Mouse (Mus musculus) limb, embryonic 11.5 days (tissue): ENCODE results near the gene Opcml. TPM values are rescaled to one million over a fixed set of nuclear protein-coding genes. Genes with fewer than 3 reads are reported as not detected.
A peak's percentile ranks its signal among the peaks of the same experiment; 100 is the strongest.

ENCODE experiments used
- ATAC-seq: fragments of 200-750 bp; cut with Nextera tagmentation; 2 replicates; pipeline ENCODE4 v1.8.0; 2017; ENCODE audit warnings: low read depth; ENCODE audit not compliant: insufficient number of reproducible peaks, low FRiP score, low TSS enrichment
- DNase-seq: peaks from one replicate; pipeline ENCODE4 v3.0.0-alpha.2; 2015; ENCODE audit warnings: low spot score
- H3K27ac ChIP-seq: fragments of 300-500 bp; sonication (generic); replicated peaks from 2 replicates; pipeline ENCODE4 v1.5.1; 2014; ENCODE audit warnings: low read depth, mild to moderate bottlenecking, low read length
- H3K27me3 ChIP-seq: fragments of 300-500 bp; sonication (generic); 2 replicates; pipeline ENCODE4 v1.6.1; 2014; ENCODE audit warnings: mild to moderate bottlenecking, low read length, mixed read lengths; ENCODE audit not compliant: control insufficient read depth, insufficient read depth
- H3K36me3 ChIP-seq: fragments of 300-500 bp; sonication (generic); 2 replicates; pipeline ENCODE4 v1.6.1; 2014; ENCODE audit warnings: mild to moderate bottlenecking, low read length, moderate library complexity, mixed read lengths; ENCODE audit not compliant: control insufficient read depth, insufficient read depth
- H3K4me1 ChIP-seq: fragments of 300-500 bp; sonication (generic); 2 replicates; pipeline ENCODE4 v1.6.1; 2014; ENCODE audit warnings: low read length, mixed read lengths; ENCODE audit not compliant: control insufficient read depth, insufficient read depth
- H3K4me2 ChIP-seq: fragments of 300-500 bp; sonication (generic); 2 replicates; pipeline ENCODE4 v1.6.1; 2014; ENCODE audit warnings: low read depth, mild to moderate bottlenecking, moderate library complexity; ENCODE audit not compliant: severe bottlenecking
- H3K4me3 ChIP-seq: fragments of 300-500 bp; sonication (generic); 2 replicates; pipeline ENCODE4 v1.5.1; 2014; ENCODE audit warnings: low read depth, low read length
- H3K9ac ChIP-seq: fragments of 300-500 bp; sonication (generic); 2 replicates; pipeline ENCODE4 v1.6.1; 2014; ENCODE audit warnings: mild to moderate bottlenecking, low read length
- H3K9me3 ChIP-seq: fragments of 300-500 bp; sonication (generic); 2 replicates; pipeline ENCODE4 v1.6.1; 2016; ENCODE audit warnings: low read length; ENCODE audit not compliant: control insufficient read depth
- WGBS: fragments of 180-500 bp; shearing (Covaris S2); extraction: QIAGEN DNeasy Blood & Tissue Kit; methylation state at CpG from one replicate; pipeline ENCODE4 v1.1.7; 2014; 5-methylcytosine and 5-hydroxymethylcytosine counted together
- polyA plus RNA-seq: library from polyadenylated mRNA; unstranded; fragments of >200 nt; fragmentation: Nextera tagmentation; extraction: Ambion mirVana; gene quantifications from 2 replicates; pipeline ENCODE4 v1.2.1, GENCODE M21; 2014

Opcml gene
- polyA plus RNA-seq, 1 experiment from 2014 or later, result 0.20 TPM

DNA sequence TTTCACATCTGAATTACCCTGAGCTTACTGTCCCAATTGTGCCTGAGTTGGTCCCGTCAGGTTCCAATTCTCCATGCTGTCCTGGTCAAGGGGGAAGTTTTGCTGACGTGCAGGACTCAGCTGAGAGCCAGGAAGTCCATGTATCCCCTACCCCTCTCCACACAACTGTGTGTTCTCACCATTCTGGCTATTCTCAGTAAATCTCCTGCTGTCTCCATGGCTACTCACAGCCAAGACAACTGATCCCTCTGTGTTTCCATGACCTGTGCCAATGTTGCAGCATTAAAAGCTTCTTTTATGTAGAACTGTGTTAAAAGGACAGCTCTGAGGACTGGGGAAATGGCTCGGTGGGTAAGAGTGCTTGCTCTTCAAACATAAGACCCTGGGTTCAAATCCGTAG lies 373.4 kb downstream of the Opcml start:
- Histone ChIP-seq H3K27ac (no peak overlapping the region), H3K4me2 (no peak overlapping the region), H3K4me3 (no peak overlapping the region), H3K9ac (no peak overlapping the region), H3K4me1 (no peaks in the 10 kb centered on the region), H3K27me3 (no peaks in the 10 kb centered on the region), H3K36me3 (no peaks in the 10 kb centered on the region), H3K9me3 (no peaks in the 10 kb centered on the region)
- no peak for DNase-seq
- 77% methylated on average over 4 of the region's 4 CpGs for WGBS
- ATAC-seq, result no peak

DNA sequence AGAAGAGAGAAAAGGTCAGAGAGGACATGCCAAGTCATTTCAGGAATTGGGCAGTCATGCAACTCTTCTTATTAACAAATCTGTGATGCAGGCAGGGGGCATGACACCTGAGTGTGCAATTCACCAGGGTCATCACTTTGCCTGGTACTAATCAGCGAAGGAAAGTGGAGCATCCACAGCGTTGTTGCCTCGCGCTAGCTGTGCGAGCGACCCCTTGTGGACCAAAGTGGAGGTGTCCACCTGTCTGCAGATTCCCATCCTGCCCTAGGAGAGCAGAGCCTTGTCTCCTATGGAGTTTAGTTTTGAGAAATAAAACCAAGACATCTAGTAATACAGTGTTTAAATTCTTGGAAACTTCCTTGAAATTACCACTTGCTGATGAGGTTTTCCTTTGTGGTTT lies 381.3 kb downstream of the Opcml start:
- DNase-seq (peak; percentile 66), ATAC-seq (no peak)
- Histone ChIP-seq H3K9me3 (no peaks in the 10 kb centered on the region), H3K4me3 (no peak overlapping the region), H3K36me3 (no peaks in the 10 kb centered on the region), H3K9ac (no peak overlapping the region), H3K27me3 (no peaks in the 10 kb centered on the region), H3K4me2 (no peak overlapping the region), H3K27ac (no peak overlapping the region), H3K4me1 (no peaks in the 10 kb centered on the region)
- WGBS, result 6% methylated on average over 6 of the region's 6 CpGs

DNA sequence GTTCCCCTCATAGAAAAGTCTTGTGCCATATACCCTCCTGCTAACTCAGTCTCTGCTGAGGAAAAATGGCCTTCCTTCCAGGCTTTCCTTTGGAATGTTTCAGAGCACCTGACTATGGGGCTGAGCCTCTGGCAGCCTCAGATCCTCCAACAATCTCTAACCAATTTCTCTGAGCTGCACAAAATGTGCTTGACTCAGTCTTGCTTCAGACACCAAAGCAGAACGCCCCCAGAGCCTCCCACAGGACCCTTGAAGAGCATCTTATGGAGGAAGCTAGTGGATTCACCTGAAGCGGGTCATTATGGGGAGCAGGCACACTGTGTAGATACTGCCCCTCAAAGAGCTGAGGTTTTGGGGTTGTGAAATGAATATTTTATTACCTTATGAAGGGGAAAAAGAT lies 386.5 kb downstream of the Opcml start:
- no peak for DNase-seq
- no peak overlapping the region for H3K4me3 ChIP-seq
- WGBS, result 88% methylated on average over 2 of the region's 2 CpGs
- H3K27ac ChIP-seq, result no peak overlapping the region
- H3K27me3 ChIP-seq, result no peaks in the 10 kb centered on the region
- no peak overlapping the region for H3K9ac ChIP-seq
- H3K36me3 ChIP-seq, result no peaks in the 10 kb centered on the region
- H3K9me3 ChIP-seq, result no peaks in the 10 kb centered on the region
- H3K4me2 ChIP-seq, result no peak overlapping the region
- ATAC-seq, result no peak
- H3K4me1 ChIP-seq, result no peaks in the 10 kb centered on the region

DNA sequence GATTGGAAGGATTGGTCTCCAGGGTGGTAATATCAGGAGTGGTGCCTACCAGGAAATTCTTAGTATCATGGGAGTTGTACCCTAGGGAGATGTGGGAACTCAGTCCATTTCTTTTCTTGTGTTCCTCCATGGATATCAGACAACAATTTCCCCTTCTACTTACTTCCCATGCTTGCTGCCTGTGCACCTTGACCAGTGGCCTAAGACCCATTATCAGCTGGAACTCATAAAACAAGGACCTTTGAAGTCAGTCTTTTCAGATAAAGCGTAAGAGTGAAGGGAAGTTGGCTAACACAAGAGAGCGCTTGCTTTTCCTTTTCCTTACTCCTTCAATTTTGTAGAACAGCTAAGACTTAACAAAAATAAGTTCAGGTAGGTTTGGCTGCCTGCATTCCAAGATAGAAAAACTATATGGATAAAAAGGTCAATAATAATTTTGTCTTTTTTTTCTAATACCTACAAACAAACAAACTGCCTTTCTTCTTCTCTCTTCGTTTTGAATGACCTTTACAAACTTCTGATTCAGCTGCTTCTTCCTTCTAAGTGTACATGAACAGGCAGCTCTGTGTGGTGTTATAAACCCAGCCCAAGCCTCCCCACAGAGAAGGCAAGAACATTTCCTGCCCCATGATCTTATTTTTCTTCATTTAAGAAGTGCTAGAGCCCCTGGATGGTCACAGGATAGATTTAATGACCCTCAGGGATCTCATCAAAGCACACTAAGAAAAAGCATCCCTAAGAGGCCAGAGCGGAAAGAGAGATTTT lies 387.7 kb downstream of the Opcml start:
- DNase-seq, result no peak
- 71% methylated on average over 4 of the region's 4 CpGs for WGBS
- ATAC-seq, result no peak

DNA sequence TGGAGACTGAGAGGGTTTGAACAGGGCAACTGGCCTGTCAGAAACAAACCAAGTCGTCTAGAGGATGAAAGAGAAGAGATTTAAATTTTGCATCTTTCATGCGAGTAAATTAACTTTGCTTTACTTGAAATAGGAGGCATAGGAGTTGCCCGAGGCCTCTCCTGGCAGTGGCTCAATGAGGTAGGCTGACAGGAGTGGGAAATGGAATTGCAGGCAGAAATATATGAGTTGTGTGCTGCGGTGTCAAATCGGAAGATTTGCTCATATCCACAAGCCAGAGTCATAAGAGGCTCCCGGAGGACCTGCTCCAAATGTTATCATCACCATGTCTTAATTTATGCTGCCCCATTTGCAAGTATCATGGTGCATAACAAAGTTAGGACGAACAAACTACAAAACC lies 391.3 kb downstream of the Opcml start:
- H3K36me3 ChIP-seq, result no peaks in the 10 kb centered on the region
- no peaks in the 10 kb centered on the region for H3K9me3 ChIP-seq
- no peaks in the 10 kb centered on the region for H3K27me3 ChIP-seq
- DNase-seq (no peak), ATAC-seq (no peak)
- H3K4me1 ChIP-seq, result no peaks in the 10 kb centered on the region
- WGBS, result 80% methylated on average over 7 of the region's 7 CpGs
- H3K9ac ChIP-seq, result no peak overlapping the region
- H3K4me2 ChIP-seq, result no peak overlapping the region
- H3K4me3 ChIP-seq, result no peak overlapping the region
- no peak overlapping the region for H3K27ac ChIP-seq

More for the DNA sequence above, 387.7 kb downstream of the Opcml start:
- Histone ChIP-seq H3K4me2 (no peak overlapping the region), H3K4me1 (no peaks in the 10 kb centered on the region), H3K27me3 (no peaks in the 10 kb centered on the region), H3K9me3 (no peaks in the 10 kb centered on the region), H3K36me3 (no peaks in the 10 kb centered on the region), H3K27ac (no peak overlapping the region), H3K4me3 (no peak overlapping the region), H3K9ac (no peak overlapping the region)

DNA sequence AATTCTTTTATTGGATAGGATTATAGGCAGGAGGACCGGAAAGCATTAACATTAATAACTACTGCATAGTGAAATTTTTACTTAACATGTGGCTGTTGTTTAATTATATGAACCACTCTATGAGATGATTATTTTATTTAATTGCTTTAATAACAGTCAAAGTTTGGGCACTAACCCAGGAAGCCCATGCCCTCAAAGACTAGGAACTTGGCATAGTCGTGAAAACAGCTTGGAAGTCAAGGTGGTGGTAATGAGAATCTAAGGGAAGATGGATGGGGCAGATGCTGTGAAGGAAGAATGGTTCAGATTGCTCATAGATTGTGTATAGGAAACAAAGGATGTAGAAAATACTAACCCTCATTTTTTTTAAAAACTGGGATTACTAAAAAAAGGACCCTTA lies 399.7 kb downstream of the Opcml start:
- H3K9ac ChIP-seq, result no peak overlapping the region
- no peaks in the 10 kb centered on the region for H3K27me3 ChIP-seq
- WGBS, result 87% methylated on average over 2 of the region's 2 CpGs
- H3K4me1 ChIP-seq, result no peaks in the 10 kb centered on the region
- no peak overlapping the region for H3K27ac ChIP-seq
- no peaks in the 10 kb centered on the region for H3K9me3 ChIP-seq
- DNase-seq (no peak), ATAC-seq (no peak)
- H3K4me3 ChIP-seq, result no peak overlapping the region
- H3K4me2 ChIP-seq, result no peak overlapping the region
- no peaks in the 10 kb centered on the region for H3K36me3 ChIP-seq

DNA sequence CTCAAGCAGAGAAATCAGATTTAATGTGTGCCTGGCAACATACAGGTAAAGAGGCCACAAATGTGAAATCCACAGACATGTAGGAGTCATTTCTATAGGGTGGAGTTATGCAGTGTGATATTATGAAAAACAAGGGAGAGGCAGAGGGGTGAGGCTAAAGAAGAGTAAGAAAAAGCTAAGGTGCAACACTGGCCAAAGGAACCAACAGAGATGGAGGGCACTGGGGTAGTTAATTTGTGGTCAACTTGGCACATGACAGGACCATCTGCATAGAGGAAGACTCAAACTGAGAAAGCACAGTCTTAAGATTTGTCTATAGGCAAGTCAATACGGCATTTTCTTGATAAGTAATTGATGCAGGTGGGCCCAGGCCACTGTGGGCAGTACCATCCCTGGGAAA lies 400.2 kb downstream of the Opcml start:
- Histone ChIP-seq H3K9me3 (no peaks in the 10 kb centered on the region), H3K4me3 (no peak overlapping the region), H3K4me1 (no peaks in the 10 kb centered on the region), H3K27me3 (no peaks in the 10 kb centered on the region), H3K9ac (no peak overlapping the region), H3K36me3 (no peaks in the 10 kb centered on the region), H3K4me2 (no peak overlapping the region), H3K27ac (no peak overlapping the region)
- WGBS, result 83% methylated on average over 1 of the region's 1 CpGs
- ATAC-seq (no peak), DNase-seq (no peak)

DNA sequence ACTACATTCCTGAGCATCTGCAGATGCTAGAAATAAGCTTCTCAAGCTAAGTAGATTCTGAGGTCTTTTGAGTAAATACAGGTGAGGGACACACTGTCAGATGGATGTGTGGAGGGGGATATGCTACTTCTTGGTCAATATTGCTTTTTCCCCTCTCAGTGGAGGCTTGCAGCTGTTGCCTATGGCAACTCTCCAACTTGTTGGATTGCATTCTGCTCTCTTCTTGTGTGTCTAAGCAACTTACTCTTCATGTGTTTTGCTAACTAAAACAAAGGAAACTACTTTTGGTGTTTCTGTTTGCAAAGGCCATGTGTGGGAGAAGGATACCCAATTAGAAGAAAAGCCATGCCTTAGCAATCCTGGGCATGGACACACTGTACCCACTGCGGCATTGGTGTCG lies 406.0 kb downstream of the Opcml start:
- Histone ChIP-seq H3K27ac (no peak overlapping the region), H3K4me2 (no peak overlapping the region), H3K36me3 (no peaks in the 10 kb centered on the region), H3K27me3 (no peaks in the 10 kb centered on the region), H3K9me3 (no peaks in the 10 kb centered on the region), H3K4me3 (no peak overlapping the region), H3K4me1 (no peaks in the 10 kb centered on the region), H3K9ac (no peak overlapping the region)
- 95% methylated on average over 2 of the region's 2 CpGs for WGBS
- no peak for DNase-seq
- no peak for ATAC-seq

DNA sequence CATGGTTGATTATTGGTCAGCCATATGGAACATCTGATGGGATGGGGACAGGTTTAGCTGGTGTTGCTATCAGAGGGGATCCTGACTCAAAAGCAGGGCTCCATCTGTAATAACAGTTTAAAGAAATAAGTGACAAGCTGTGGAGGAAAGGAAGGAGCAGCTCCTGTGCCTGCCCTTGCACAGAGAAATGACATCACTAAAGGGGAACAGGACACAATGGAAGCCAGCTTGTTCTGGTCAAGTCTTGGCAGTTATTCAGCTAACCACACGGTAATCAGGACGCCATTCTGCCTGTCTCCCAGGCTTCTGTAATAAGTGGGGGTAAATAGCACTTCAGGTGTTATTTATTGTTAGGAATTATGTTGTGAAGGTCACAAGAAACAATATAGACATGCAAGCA lies 406.5 kb downstream of the Opcml start:
- Histone ChIP-seq H3K4me1 (no peaks in the 10 kb centered on the region), H3K36me3 (no peaks in the 10 kb centered on the region), H3K27me3 (no peaks in the 10 kb centered on the region), H3K9ac (no peak overlapping the region), H3K27ac (no peak overlapping the region), H3K4me3 (no peak overlapping the region), H3K4me2 (no peak overlapping the region), H3K9me3 (no peaks in the 10 kb centered on the region)
- no peak for ATAC-seq
- no peak for DNase-seq
- WGBS, result 67% methylated on average over 2 of the region's 2 CpGs
